Mouse (Mus musculus): ENCODE data around the gene Ing1.

Ing1 gene

GRCm38 (mm10) chr8:11554799-11555719 is at the start of gene Ing1:
Gene Ing1, plus strand, starts transcription at chr8:11555571.
- peak; percentile 95 to 97 for DNase-seq

GRCm38 (mm10) chr8:11506074-11506473 is 49.3 kb upstream of the Ing1 start:
- no peak for DNase-seq

- peak; percentile 44 to 69 for DNase-seq
Measured at GRCm38 (mm10) chr8:11506802-11507201, 48.6 kb upstream of the Ing1 start.

- DNase-seq = no peak
Measured at GRCm38 (mm10) chr8:11508880-11509279, 46.5 kb upstream of the Ing1 start.

DNA sequence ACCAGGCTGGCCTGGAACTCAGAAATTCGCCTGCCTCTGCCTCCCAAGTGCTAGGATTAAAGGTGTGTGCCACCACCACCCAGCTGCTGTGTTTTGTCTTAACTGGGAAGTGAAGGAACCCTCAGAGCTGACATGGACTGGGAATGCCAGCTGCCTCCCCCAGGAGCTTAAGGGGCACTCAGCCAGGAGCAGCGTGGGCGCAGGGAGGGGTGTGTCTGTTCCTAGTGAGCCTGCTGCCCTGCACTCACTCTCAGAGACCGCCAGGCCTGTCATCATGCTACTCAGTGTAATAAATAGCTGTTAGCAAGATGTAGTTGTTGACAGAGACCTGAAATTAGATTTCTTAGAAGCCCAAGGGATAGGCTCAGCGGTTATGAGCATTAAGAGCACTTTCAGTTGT is 44.4 kb upstream of the Ing1 start:
- no peak for DNase-seq

- no peak for DNase-seq
Measured at GRCm38 (mm10) chr8:11512711-11513110, 42.7 kb upstream of the Ing1 start.

DNA sequence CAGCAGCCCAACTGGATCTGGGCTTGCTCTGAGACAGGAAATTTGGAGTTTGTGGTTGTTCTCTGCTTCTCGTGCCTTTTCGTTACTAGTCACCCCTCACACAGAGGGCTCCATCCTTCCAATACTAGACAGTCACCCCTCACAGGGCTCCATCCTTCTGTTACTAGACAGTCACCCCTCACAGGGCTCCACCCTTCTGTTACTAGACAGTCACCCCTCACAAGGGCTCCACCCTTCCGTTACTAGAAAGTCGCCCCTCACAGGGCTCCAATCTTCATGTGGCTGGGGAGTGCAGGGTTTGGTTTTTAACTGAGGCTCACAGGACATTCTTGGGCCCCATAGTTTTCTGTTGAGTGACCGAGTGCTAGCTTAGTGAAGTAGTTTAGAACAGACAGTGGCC is 42.1 kb upstream of the Ing1 start:
- DNase-seq = no peak

GRCm38 (mm10) chr8:11516292-11516691 is 39.1 kb upstream of the Ing1 start:
- no peak for DNase-seq

- no peak for DNase-seq
Measured at GRCm38 (mm10) chr8:11517366-11518055, 37.9 kb upstream of the Ing1 start.

DNA sequence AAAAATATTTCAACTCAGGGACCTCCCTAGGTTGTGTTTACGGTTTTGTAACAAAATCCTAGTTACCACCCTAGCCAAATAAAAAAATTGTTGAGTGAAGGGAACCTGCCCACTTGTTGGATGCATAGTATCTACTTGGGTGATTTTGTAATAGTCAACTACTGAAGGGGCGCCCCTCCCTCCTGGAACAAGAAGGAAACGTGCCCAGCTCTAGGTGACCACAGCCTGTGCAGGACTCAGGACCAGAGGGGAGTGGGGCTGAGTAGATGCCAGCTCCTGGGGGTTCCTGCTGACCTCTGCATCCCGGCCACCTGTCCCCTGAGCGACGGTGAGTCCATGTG is 37.3 kb upstream of the Ing1 start:
- no peak for DNase-seq

- DNase-seq = peak in 1 of 2 experiments; percentile 31
Measured at GRCm38 (mm10) chr8:11518676-11519075, 36.7 kb upstream of the Ing1 start.

DNA sequence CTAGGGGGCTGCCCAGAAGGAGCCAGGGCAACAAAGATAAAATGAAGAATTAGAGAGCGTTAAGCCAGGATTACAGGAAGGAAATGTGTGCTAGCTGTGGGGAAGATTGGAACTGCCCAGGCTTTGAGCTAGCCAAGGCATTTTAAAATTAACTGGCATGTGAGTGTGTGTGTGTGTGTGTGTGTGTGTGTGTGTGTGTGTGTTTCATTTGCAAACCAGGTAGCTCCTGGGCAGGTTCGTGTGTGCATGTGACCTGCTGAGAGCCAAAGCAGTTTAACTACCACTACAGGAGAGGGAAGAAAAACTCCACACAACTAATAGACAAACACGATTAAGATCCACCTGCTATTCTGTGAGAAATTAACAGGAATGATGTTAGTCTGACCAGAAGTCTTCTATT is 32.0 kb upstream of the Ing1 start:
- DNase-seq = no peak

GRCm38 (mm10) chr8:11530155-11530770 is 25.1 kb upstream of the Ing1 start:
- DNase-seq = no peak

GRCm38 (mm10) chr8:11530849-11531248 is 24.5 kb upstream of the Ing1 start:
- DNase-seq = no peak

DNA sequence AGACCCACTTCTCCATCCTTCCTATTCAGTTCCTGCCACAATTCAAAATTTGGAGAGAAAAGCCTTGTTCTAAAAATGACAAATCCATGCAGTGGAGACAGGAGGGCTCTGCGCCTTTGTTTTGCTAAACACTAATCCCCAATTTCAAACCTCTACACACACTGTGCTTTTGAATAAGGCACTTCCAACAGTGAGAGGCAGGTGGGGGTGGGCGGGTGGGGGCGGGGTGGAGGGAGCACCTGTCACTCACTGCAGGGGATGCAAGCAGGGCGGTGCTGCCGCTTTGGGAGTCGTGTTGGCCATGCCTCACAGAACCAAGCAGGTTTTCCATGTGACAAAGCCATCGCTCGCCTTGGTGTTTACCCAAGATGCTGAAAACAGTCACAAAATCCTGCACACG is 20.9 kb upstream of the Ing1 start:
- DNase-seq = no peak

DNA sequence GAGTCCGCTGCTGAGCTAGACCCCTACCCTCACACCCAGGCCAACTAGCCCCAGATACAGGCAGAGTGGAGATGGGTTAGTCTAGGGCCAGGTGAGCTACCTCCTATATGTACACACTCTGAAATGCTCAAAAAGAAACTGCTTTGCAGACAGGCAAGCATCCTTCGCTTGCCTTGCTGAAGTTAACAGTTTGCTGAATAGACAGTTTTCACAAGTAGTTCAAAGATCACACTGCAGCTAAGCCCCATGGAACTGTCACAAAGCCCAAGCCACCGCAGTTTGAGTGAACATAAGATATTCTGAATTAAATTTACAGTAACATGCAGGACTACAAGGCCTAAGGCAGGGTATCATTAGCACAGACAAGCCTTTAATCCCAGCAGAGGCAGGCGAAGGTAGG is 16.3 kb upstream of the Ing1 start:
- no peak for DNase-seq

DNA sequence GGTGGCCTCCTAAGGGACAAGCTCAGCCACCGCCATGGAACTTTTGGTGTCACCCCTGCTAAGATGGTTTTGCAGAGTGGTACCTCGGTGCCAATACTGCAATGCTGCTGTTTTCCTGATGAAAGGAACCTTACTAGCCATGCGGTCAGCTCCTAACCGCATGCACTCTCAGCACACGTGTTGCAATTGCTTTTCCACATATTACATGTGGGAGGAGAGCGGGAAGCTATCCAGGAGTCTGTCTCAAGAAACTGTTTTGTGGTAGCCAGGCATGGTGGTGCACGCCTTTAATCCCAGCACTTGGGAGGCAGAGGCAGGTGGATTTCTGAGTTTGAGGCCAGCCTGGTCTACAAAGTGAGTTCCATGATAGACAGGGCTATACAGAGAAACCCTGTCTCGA is 15.2 kb upstream of the Ing1 start:
- no peak for DNase-seq

- DNase-seq = no peak
Measured at GRCm38 (mm10) chr8:11542031-11542430, 13.3 kb upstream of the Ing1 start.

GRCm38 (mm10) chr8:11542866-11543265 is 12.5 kb upstream of the Ing1 start:
- DNase-seq = no peak

- peak; percentile 58 to 77 for DNase-seq
Measured at GRCm38 (mm10) chr8:11544386-11544785, 11.0 kb upstream of the Ing1 start.

GRCm38 (mm10) chr8:11547063-11547462 is 8.3 kb upstream of the Ing1 start:
- no peak for DNase-seq

- DNase-seq = peak; percentile 42 to 66
Measured at GRCm38 (mm10) chr8:11549706-11550105, 5.7 kb upstream of the Ing1 start.

DNA sequence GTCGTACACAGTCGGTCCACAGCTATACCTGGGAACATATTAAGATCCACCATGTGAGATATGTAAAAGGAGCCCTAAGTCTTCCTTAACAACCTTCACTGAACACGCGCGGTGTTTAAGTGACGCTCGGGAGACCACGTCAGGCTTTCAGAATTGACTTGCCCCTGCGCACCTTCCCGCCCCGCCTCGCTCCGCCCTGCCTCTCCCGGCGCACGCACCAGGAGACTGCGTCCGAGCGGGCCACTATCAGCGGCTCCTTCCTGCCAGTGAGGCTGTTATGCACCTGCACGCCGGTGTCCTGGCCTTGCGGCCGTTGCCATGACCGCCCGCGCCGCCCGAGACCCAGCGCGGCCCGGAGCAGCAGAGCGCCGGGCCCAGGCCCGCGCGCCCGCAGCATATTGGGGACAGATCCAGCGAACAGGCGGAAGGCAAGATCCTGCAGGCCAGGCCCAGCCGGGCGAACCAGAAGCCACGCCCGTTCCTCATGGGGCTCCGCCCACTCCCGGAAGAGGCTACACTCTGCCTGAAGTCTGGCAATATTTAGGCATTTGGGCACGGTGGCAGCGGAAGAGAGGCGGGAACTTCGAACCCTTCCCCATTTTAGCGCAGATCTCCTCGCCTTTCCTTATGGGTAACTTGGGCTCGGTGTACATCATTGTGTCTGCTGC is 5.0 kb upstream of the Ing1 start, which contains the start of gene Cars2:
Gene Cars2, minus strand, starts transcription at position 503 of the 668 bp plus-strand sequence.
- DNase-seq = peak; percentile 93 to 95
